Mouse (Mus musculus): Measurements from ENCODE around the gene Gm49711. TPM values are rescaled to one million over a fixed set of nuclear protein-coding genes. Genes with fewer than 3 reads are reported as not detected.
A peak's percentile ranks its signal among the peaks of the same experiment; 100 is the strongest.

Gm49711 gene
- total RNA-seq, 1 experiment from 2014 or later = not detected

DNA sequence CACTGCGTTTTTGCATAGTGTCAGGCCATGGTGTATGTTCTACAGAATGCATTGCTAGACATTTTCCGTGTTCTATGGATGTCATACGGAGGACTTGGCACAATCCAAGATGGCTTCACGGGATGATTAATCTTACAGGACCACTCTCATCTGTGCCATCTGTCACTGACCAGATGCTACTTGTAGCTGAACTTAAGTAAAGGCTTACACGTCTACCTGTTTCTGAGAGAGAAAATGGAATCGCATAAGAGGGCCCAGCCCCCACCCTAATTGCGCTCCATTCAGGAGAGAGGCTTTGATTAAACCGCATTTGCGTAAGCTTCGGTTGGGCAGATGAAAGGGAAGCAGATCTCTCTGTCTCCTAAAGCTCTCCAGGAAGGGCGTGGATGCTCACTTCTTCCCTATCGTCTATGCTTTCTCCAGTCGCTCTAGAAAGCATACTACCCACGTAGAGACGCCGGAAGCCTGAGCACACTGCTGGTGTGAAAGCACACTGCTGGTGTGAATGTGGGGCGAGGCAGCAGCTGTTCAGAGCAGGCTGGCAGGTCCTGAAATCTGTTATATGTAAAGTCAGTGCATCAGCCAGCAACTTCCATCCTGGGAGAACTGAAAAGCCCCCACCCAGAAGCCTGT, 62.9 kb downstream of the Gm49711 start:
- DNase-seq = no peak

DNA sequence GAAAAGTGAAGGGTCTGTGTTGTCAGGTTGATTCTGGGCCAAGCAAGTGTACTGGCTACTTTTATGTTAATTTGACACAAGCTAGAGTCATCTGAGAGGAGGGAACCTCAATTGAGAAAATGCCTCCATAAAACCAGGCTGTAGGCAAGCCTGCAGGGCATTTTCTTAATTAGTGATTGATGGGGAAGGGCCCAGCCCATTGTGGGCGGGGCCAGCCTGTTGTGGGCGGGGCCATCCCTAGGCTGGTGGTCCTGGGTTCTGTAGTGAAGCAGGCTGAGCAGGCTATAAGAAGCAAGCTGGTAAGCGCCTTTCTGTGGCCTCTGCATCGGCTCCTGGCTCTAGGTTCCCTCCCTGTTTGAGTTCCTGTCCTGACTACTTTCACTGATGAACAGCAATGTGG, 69.1 kb downstream of the Gm49711 start:
- DNase-seq = no peak

DNA sequence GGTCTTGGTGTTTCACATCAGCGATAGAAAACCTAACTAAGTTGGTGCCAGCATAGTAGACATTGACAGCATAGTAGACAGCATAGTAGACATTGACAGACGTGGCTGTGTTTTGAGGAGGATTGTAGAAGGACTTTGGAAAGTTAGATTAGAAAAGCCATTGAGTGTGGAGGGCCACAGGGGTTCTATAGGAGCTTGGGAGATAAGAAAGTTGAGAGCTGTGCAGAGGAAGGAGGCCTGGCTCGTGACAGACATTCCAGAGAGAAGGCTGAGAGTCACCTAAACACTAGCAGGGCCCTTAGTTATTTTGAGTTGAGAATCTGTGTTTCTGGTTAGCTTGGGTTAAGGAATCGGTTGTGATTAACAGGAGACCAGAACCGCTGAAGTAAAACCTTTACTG, 69.5 kb downstream of the Gm49711 start:
- DNase-seq = no peak

DNA sequence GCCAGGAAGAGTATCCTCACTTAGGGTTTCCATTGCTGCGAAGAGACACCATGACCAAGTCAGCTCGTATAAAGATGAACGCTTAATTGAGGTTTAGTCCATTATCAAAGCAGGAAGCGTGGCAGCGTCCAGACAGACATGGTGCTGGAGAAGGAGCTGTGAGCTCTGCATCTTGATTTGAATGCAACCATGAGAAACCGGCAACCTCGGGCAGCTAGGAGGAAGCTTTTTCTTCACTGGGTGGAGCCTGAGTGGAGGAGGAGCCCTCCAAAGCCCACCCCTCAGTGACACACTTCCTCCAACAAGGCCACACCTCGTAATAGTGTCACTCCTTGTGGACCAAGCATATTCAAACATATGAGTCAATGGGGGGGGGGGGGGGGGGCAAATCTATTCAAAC, 71.7 kb downstream of the Gm49711 start:
- no peak for DNase-seq

DNA sequence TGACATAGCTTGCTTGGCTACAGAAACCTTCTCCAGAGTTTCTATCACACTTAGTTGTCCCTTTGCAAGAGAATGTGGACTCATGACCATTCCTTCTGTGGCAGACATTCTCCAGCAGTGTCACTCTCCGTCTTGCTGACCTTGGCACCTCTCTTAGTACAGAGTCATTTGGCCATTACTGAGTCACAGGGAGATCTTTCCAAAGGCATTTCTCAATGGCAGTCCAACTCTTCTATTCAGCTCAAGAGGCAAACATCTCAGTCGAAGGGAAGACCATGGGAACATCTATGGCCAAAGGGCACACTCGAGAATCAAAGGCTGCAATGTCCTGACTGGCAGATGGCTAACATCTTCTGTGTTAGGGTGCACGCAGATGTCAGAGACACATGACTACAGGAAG, 74.4 kb downstream of the Gm49711 start:
- DNase-seq = no peak

DNA sequence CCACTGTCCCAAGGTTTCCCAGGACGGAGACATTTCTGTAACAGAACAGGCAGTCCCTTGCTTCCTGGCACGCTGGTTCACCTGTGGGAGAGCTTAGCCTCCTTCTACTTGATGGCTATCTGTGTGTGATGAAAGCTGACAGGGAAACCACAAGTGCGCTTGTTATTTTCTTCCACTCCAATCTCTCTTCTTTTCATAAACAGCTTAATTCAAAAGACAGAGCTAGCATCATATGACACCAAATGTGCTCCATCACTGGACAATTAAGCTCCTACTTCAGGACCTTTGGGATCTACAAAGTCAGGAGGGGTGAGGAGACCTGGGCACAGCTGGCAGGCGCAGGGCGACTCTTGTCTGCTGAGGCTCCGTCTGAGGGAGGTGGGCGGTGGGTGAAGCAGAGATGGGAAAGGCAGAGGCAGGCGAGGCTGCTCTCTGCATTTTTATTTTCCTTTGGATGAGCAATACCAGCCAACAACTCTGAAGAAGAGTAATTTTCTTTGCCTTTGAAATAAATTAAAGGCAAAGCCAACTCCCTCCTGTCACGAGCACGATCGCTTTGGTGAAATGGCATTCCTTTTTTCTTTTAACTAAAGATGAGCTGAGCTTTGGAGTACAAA, 76.1 kb downstream of the Gm49711 start:
- DNase-seq = no peak

DNA sequence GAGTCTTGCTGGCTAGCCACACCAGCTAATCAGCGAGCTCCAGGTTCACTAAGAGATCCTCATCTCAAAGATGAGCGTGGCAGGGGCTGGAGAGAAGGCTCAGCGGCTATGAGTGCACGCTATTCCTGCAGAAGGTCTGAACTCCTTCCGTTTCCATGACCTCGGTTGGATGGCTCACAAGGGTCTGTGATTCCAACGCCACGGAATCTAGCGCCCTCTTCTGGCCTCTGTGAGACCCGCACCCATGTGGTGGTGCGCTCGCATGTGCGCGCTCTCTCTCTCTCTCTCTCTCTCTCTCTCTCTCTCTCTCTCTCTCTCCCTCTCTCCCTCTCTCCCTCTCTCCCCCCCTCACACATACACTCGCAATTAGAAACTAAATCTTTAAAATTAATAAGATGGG, 78.2 kb downstream of the Gm49711 start:
- DNase-seq = no peak

DNA sequence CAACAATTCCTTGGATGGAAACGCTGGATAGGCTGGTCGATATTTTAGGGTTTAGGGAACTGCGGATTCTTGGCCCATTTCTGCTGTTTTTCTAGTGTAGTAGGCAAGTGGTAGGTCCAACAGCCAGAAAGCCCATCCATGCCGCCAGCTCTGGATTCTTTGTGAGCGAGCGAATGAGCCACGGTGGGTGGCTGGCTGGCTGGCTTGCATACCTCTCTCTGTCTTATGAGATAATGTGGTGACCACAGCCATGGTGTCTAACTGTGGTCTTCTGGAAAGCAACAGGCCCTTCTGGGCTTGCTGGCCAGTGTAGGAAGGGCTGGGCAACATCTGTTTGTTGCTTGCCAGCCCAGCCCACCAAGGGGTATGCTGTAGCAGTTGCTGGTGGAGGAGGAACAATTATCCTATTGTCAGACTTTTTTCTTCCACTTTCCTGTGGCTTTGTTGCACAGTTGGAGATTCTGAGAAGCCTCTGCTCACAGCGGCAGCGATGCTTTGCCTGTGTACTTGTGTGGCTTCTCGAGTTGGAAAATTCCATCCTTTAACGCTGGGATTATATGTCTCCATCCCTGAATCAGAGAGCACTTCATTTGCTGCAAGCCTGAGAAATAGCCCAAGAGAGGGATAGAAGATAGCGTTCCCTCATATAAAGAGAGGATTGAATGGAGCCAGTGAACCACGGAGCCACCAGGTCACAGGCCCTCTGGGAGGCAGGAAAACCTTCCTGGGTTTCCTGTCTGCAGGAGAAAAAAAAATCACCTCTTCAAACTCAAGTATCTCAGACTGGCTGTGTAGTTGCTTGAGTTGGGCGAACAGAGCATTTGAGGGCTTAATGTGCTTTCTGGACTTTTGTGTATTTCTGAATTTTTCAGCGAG, 81.5 kb downstream of the Gm49711 start:
- DNase-seq = no peak

DNA sequence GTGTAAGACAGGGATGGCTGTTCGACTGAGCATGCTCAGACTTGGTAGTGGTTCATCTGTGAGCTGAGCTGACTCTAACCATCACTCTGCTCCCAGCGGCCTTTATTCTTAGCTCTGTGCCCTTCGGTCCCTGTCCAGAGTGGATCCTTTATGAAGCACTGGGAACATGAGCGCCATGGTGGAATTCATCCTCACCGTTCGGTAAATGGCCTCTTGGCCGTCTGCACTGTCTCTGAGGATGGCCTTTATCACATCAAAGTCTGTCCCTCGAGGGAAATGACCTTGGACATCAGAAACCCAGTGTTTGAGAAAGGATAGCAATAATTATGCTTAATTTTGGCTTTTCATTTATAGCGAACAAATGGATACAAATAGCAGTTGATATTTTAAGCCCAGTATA, 82.2 kb downstream of the Gm49711 start:
- DNase-seq = no peak

DNA sequence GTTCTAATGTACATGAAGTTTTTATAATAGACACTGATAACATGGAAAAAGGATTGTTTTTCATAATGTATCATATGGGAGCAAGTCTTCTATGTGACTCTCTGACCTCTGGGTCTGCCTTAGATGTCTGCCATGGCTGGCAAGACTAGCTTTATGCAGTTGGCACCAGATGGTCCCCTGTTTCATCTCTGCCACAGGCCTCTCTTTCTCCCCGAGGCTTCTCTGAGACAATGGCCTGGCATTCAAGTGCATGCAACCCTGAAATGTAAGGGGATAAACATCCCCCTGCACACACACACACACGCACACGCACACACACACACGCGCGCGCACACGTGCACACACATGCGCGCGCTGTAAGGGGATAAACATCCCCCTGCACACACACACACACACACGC, 82.9 kb downstream of the Gm49711 start:
- DNase-seq = no peak

DNA sequence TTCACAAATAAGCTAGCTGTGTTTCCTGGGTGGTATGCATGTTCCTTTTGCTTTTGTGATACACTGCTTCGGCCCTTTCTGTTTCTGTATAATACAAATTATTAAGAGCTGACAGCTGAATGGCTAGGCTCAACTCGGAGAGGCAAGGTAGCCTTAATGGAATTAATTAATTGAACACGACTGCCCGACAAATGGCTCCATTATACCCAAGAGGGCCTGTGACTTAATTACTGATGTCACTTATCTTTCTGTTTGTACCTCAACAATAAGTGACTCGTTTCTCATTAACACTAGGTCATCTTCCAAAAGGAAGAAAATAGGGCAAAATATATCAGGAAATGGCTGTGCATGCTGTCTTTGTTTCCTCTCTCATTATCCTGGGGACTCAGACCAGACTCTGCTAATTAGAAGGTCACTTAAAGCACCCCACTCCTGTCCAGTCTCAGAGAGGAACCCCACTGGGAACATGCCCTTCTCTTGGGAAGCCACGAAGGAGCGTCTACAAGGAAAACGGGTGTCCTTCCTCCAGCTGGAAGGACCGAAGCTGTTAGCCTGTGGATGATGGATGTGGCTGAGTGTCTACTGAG, 84.4 kb downstream of the Gm49711 start:
- no peak for DNase-seq

DNA sequence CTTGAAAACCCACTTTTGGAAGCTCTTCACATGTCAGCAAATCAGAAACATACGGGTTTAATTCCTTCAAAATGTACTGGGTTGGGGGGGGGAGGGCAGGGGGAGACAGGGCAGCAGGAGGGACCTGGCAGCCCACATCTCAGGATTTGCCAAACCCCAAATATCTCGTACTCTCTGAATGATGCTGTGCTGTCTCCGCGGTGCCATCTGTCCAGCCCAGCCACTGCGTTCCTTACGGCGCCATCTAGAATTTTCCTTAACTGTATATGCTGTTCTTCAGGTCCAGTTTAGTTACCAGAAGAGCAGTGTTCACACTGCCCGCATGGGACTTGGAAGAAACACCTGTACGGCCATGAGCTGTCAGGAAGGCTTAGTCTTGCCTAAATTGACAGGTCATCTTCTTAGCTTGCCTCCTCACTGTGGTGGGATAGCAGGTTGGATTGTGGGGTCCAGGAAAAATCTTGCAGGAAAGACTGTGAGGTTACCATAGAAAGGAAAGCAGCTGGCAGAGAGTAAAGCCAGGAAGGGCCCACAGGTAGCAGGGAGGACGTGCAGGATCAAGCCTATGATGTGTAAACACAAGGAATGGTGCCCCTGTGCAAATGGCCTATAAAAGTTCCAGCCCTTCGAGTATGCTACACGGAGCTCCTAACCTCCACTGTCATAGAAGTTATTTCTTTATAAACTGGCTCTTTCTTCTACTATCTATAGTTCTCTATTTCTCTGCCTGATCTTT, 89.7 kb downstream of the Gm49711 start:
- DNase-seq = no peak

DNA sequence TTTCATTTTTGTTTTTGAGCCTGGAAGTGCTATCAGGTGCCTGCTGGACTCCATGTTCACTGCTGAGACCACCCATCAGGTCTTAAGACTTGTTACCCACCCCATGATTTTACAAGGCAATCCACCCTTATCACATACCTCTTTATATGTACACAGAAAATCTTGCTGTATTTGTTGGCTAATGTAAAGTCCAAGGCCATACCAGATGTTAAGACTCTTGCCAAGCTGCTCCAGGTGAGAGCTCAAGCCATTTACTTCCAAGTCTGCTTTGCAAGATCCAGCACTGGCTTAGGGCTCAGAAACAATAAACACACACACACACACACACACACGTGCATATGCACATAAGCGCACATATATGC, 90.2 kb downstream of the Gm49711 start:
- DNase-seq = no peak

DNA sequence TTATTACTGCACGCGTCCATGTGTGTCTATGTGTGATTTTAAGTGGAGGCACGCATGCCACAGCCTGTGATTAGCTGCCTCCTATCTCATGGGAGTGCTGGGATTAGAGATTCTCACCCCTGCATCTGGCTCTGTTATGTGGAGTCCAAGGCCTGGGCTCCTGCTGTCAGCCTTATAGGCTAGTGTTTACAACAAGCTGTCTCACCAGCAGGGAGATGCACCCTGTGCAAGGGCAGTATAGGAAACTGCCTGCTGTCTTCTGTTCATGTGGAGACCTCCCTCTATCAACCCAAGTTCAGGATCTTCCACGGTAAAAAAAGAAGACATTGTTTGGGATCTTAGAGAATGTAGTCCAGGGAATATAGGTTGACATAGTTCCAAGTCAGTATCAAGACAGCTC, 92.9 kb downstream of the Gm49711 start:
- no peak for DNase-seq

DNA sequence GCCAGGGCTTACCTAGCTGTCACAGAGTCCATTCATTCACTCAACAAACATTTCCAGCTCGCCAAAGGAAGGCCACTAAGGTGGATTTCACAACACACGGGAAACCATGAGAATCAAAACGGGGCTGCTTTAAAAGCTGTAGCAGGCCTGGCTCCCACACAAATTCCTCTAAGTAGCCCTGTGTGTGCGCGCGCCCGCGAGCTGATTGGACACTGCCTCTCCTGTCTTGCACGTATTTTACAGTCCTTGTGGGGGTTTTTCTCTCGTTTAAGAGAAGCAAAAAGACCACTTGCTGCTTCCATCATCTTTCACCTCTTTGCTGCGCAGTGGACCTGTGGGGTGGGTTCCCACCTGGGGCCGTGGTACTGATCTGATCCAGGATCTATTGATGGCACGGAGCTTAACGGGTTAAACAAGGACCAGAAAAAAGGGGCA, 99.9 kb downstream of the Gm49711 start:
- peak; percentile 72 for DNase-seq

DNA sequence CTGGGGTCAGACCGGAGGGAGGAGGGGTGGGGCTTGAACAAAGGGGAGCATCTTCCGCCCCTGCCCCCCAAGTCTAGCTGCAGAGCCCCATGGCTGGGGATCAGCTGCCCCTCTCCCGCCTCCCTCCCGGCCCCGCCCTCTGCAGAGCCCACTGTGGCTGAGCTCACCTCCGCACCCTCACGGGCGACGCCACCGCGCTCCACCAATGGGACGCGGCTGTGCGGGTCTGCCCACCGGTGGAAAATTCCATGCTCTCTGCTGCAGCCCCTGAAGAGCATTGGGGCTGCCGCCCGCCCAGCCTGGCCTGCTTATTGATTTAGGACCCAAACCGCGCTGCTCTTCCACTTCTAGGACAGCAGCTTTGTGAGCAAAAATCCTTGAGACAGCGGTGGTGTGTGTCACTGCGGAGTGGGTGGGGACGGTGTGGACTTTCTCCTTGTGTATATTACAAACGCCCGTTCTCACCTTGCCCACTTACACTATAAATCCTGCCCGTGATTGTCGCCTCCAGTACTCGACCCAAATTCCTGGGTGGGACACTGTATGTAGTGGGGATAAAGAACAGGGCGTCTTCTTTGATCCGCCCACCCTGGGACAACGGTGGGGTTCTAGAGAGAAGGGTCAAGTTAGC, 100.5 kb downstream of the Gm49711 start:
- peak; percentile 85 for DNase-seq

DNA sequence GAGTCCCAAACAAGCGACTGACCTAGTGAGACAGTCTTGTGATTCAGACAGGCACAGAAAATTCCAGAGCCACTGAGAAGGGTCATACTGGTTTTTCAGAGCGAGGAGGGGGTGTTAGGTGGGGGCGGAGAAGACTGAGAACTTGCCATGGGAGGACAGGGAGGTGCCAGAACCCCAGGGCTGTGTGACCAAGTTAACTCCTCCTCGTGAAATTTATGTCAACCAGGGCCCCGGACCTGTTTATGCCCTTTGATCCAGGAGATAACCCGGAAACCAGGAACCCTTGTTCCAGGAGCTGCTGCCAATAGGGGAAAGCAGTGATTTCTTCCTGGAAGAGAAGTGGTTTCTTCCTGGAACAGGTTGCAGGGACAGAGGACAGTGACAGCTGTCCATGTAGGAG, 101.0 kb downstream of the Gm49711 start:
- no peak for DNase-seq

DNA sequence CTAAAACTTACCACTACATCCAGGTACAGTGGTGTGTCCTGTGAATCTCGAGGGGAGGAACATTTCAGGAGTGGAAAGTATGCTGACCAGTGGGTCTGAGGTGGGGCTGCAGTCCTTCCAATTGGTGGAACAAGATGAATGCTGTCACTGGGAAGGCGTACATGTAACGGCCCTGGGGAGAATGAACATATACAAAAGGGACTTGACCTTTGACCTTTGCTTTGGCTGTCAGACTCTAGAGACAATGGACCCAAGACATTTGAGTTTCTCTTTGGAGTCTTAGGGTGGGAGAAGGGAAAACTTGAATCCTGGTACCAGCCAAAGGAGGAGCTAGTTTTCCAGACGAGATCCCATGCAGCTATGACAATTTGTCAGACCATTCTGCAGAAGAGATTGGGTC, 104.2 kb downstream of the Gm49711 start:
- DNase-seq = no peak

DNA sequence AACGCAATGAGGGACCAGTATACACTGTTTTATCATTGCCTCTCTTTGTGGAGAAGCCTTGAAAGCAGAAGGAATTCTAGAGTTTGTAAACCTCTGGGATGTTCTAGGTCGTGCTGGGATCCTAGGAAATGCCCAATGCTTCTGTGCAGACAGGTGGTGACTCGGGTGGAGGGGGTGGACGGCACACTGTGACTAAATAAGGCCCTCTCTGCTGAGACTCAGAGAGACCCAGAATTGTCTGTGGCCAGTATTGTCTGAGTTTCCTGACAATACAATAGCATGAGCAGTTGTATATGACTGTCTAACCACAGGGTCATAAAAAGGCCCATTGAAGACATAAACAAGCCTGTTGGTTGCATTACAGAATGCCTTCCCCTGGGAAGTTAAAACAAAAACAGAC, 105.4 kb downstream of the Gm49711 start:
- no peak for DNase-seq

DNA sequence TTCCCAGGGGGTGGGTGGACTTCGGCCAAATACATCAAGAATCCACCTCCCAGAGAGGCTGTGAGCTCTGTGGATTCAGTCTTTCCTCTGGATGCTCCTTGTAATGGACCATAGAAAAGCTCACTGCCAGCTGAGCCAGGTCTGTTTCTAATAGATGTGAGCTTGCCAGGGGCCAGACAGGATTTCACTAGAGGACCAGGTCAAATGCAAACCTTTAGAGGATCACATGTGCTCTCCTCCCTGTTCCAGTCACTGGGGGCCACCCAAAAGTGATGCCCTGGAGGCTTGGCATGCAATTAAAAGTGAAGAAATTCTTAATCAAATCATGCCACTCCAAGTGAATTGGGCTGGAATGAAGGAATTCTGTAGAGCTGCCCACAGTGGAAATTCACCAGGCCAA, 117.9 kb downstream of the Gm49711 start:
- DNase-seq = peak; percentile 26

DNA sequence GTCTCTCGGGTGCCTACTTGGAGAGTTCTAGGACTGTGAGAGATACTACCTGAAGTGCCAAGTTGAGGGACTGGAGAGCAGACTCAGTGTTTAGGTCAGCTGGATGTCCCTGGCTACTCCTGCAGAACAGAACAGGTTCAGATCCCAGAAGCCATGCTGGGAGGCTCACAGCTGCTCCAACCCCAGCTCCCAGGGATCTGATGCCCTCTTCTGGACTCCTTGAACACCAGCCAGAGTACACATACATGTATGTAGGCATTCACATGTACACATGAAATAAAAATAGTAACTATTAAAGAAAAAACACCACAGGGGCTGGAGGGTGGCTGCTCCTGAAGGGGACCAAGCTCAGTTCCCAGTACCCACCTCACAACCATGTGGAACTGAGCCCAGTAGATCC, 119.6 kb downstream of the Gm49711 start:
- peak; percentile 37 for DNase-seq

DNA sequence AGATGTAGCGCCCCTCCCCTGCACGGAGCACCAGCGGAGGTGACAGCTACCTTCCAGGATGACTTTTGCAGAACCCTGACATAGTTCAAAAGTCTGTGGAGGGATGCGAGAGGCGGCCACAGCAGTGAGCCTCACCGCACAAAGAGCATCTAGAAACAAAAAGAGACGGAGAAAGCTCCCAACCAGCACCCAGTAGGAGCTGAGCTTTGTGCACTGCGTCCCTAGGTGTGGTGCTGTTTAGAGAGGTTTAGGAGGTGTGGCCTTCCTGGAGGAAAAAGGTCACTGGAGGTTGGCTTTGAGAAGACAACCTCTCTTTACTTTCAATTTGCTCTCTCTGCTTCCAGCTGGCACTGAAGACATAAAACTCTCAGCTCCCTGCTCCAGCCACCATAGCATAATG, 121.2 kb downstream of the Gm49711 start:
- DNase-seq = no peak

Data from adrenal gland, postnatal 14 days (tissue).